Mouse (Mus musculus) spleen, postnatal 36 days (tissue): ENCODE data around the gene Plppr3.

Experiments used
- DNase-seq, 2 experiments: peaks; one replicate each; pipeline ENCODE4 v3.0.0; 2022; ENCODE audit warnings: low spot score in 2 of 2, mixed read lengths in 1 of 2

Plppr3 gene

GRCm38 (mm10) chr10:79865801-79866295 lies 8.6 kb downstream of the Plppr3 start:
- DNase-seq = no peak

DNA sequence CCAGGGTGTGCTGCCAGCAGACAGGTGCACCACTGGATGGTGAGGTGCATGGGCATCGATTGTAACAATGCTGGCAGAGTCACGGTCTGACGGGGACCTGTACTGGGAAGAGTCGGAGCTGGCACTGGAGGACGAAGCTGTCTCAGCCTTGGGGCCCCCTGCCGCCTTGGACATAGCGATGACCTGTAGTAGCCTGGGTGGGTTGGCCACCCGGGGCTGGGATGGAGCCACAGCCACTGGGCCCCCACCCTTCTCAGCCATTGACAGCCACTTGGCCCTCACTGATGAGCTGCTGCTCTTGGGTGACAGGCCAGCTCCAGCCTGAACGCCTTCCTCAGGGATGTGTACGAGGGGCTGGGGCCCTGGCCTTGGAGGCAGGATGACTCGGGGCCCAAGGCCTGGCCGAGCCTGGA lies 9.2 kb downstream of the Plppr3 start:
- DNase-seq = no peak

GRCm38 (mm10) chr10:79864351-79865188 lies 9.9 kb downstream of the Plppr3 start:
- DNase-seq = no peak

DNA sequence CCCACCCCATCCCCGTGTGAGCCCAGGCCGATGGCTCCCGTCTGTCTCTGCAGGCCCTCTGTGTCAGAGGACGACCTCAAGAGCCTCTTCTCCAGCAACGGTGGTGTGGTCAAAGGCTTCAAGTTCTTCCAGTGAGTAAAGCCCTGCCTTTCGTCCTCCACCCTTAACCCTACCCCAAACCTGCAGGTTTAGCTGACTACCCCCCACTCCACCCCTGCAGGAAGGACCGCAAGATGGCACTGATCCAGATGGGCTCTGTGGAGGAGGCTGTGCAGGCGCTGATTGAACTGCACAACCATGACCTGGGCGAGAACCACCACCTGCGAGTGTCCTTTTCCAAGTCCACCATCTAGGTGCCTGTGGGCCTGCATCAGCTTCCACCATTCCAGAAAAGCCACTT lies 11.5 kb downstream of the Plppr3 start:
- no peak for DNase-seq

DNA sequence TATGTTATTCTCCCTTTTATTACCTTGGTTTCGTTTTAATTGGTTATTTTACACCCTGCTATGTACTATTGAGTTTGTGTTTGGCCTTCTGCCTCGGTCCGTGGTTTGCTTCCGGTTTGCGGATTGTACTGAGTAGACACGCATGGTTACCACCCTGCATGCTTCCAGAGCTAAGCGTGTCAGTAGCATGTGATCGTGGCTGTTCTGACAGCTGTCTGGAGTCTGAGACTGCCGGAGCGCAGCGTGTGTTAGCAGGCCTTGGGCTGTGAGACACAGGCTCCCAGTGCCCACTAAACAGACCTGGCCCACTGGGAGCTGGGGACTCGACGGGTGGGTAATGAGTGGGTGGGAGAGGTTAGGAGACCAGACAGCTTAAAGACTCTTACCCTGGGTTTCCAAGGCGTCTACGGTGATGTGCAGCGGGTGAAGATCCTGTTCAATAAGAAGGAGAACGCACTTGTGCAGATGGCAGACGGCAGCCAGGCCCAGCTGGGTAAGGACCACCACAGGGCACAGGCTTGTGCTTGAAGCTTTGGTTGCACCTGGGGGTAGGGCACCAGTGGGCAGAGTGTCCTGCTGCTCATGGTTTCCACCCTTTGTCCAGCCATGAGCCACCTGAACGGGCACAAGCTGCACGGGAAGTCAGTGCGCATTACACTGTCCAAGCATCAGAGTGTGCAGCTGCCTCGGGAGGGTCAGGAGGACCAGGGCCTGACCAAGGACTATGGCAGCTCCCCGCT lies 12.2 kb downstream of the Plppr3 start:
- no peak for DNase-seq

DNA sequence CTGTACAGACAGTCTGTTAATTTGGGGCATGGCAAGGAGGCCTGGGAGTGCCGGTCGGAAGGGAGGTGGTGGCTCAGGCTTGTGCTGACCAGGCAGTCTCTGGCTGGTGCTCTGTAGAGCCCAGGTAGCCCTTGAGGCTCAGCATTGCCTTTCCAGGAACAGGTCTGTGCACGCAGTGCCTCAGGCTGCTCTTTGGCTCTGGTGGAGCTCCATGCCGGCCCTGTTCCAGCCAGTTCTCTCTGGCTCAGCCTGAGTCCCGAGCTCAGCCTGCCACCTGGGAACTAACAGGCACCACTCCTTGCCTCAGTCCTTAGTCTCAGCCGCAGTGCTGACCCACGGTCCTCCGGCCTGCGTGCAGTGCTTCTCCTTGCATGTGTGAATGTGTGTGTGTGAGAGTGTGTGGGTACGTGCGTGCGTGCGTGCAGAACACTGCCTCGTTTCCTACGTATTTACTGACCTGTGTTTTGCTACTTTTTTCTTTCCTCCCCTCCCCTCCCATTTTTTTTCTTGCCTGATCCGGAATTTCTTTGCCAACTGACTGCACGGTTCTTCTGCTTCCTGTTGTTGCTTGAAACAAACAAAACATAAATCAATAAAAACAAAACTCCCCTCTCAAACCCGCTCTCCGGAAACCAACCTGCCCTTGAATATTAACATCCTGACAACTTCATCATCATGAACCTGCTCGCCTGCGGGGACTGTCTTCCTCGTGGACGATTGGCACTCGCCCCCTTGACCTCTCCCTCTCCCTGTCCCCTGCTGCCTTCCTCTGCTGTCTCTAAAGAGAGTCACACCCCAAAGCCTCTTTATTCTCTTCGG lies 13.0 kb downstream of the Plppr3 start:
- no peak for DNase-seq

GRCm38 (mm10) chr10:79860079-79860911 lies 14.1 kb downstream of the Plppr3 start:
- DNase-seq = no peak

DNA sequence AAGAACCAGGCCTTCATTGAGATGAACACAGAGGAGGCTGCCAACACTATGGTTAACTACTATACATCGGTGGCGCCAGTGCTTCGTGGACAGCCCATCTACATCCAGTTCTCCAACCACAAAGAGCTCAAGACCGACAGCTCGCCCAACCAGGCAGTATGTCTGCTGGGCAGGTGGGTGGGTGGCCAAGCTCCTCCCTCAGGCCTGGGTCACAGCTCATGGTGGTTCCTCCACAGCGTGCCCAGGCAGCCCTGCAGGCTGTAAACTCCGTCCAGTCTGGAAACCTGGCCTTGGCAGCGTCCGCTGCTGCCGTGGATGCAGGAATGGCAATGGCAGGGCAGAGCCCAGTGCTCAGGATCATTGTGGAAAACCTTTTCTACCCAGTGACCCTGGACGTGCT lies 15.3 kb downstream of the Plppr3 start:
- no peak for DNase-seq

- no peak for DNase-seq
These were observed 15.9 kb downstream of the Plppr3 start for GRCm38 (mm10) chr10:79858416-79859074.

DNA sequence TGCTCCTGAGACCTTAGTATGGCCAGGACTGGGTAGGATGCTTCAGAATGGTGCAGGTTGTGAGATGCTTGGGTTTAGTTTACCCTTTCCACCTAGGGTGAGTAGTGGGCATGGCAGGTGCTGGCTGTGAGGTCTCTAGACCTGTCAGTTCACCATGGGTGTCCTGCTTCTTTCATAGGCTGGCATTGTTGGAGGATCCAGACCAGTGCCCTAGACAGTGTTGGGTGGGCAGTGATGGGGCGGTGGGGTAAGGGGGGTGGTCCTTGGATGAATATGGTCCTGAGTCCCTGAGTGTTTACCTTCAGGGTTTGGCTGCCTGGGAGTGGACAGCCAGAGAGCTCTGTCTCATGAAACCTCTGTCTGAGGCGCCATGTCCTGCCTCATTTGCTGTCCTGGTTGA lies 16.5 kb downstream of the Plppr3 start:
- DNase-seq = no peak

GRCm38 (mm10) chr10:79857452-79857811 lies 17.0 kb downstream of the Plppr3 start:
- DNase-seq = peak; percentile 70 to 78

DNA sequence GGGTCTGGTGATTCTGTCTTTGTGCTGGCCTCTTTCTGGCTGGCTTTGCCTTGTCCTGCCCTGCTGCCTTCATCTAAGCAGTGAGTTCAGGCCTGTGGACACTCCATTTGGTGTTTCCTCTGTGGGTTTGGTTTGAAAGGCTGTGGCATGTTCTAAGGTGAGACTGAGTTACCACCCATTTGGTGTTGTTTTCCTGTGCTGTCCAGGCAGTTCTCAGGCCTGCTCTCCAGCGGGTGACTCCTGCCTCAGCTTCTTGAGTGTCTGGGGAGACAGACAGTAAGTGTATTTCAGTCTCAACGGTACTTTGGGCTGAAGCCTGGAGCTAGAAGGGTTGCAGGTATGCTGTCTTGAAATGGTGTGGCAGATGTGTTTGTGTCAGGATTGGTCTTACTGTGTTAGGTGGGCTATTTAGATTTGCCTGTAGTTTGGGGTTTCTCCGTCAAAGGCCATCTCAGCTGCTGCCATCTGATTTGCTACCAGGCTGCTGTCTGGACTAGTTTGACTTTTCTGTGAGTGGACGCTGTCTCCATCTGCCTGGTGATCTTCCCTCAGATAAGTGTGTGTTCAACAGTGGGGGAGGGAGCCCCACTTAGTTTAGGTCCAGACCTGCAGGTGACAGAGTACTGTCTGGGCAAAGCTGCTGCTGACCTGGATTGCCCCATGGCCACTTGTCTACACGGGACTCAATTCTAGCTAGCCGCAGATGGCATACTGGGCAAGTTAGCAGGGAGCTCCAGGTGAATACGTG lies 17.6 kb downstream of the Plppr3 start:
- no peak for DNase-seq

DNA sequence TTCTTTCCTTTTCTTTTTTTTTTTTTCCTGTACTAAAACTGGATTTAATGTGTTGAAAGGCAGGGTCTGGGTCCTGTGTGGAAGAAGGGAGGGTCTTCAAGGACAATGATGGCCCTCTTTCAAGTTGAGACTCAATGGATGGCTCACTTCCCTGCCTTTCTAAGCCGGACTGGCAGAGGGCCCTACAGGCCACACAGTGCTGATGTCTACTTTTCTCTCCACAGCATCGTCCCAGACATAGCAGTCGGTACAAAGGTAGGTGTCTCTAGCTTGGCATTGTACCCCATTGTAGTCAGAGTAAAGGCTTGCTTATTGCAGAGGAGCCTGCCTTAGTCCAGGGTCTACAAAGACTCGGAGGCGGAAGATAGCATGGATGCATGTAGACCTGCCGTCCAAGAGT lies 18.2 kb downstream of the Plppr3 start:
- DNase-seq = no peak

DNA sequence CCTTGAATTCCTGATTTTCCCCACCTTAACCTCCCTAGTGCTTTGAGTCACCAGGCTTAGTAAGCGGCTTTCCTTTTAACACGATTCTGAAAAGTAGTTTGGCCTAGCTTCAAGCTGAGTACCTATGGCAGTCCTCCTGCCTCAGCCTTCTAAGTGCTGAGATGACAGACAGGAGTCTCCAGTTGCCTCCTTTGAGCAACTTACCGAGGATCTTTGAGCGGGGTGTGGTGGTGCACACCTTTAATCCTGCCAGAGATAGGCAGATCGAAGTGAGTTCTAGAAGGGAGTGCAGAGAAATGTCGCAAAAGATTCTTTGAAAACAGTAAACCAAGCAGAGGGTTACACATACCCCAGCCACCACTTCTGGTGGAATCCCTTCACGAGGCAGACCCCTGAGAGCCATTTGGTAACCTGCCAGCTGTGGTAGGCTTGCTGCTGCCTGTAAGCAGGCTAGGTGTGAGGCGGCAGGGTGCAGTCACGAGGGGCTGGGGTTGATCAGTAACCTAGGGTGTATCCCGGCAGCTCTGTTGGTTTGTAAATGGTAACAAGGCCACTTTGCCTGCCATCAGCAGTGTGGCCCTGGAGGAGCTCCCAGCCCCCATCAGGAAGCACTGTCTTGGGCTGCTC lies 18.8 kb downstream of the Plppr3 start:
- DNase-seq = no peak

DNA sequence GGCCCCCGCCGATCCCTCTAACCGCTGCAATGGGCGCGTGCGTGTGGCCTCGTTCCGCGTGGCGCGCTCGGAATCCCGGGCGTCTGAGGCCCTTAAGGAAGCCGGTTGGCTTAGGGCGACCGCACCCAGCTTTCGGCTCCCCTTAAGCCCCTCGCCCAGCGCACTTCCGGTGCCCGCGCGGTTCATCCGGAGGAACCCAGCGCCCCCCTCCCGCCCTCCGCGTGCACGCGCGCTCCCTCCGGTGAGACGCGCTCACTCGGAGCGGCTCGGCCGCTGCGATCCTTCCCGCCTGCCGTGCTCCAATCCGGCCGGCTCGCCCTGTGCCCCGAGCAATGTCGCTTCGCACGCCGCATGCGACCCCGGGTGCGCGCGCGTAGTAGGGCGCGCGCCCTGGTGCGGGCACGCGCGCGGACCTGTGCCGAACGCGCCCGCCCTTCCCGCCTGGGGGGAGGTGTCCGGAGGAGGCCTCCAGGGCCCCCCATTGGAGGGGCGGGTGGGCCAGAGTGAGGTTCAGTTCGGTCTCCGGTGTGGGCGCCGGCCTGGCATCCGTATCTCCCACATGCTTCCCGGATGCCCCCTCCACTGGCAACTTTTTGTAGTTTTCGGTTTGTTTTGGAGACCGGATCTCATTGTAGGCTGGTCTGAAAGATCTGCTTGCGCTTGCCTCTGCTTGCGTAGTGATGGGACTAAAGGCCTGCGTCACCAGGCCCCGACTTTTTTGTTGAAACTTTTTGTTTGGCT lies 19.5 kb downstream of the Plppr3 start:
- peak; percentile 74 to 77 for DNase-seq

DNA sequence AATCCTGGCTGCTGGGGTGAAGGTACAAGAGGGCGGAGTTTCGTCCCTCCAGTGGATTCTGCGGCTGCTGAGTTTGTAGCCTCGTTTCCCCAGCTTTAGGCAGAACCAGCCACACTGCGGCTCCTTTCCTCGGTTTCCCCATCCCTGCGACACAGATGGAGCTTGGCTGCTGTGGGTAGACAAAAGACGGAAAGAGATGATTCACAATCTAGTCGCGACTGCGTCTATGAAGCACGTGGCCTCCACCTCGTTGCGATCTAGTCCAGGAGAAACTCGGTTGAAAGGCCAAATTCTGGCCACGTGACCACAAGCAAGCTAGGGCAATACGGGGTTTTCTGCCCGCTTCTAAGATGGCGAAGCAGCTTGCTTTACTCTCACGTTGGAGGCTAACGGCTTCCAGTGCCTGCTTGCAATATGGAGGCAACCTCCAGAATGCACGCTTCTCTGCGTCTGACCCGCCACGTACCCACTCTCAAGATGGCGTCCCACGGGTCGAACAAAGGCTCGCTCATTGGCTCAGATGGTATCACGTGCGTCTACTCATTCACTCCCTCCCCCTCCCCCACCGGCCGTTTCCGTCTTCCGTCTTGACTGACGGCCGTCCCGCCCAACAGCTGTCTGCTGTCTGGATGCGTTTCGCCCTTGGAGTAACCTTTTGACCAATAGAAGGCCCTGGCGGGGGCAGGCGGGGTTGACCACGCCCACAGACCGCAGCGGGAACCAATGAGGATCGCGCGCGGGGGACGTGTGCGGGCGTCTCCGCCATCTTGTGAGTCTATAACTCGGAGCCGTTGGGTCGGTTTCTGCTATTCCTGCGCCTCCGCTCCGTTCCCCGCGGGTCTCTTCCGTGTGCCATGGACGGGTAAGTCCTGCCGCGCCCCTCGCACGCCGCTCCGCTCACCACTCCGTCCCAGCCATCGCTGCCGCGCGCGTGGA lies 20.3 kb downstream of the Plppr3 start, which contains the start of gene Ptbp1:
Gene Ptbp1 (plus strand): TSS at position 568 of the 936 bp plus-strand sequence.
- peak; percentile 99 to 100 for DNase-seq

DNA sequence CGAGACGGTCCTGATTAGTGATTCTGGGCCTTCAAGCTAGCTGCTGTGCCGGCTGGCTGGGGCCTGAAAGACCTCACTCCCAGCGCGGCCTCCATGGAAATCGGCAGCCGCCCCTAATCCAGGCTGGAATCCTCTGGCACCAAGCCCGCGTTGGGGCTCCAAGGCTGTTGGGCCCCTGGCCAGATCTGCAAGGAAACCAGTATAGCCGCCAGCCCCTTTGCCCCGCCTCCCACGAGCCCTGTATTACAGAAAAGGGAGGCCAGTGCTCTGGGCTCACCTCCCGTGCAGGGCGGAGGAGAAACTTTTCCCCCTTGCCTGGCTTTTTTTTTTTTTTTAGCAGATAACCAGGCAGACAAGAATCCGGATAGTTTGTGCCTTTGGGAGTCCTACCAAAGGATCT lies 21.0 kb downstream of the Plppr3 start:
- peak; percentile 68 to 75 for DNase-seq

- DNase-seq = no peak
These were observed 21.6 kb downstream of the Plppr3 start for GRCm38 (mm10) chr10:79852827-79853226.
